Comparison of ENCODE assay signal across 12 mouse cellular contexts in the genomic region with DNA sequence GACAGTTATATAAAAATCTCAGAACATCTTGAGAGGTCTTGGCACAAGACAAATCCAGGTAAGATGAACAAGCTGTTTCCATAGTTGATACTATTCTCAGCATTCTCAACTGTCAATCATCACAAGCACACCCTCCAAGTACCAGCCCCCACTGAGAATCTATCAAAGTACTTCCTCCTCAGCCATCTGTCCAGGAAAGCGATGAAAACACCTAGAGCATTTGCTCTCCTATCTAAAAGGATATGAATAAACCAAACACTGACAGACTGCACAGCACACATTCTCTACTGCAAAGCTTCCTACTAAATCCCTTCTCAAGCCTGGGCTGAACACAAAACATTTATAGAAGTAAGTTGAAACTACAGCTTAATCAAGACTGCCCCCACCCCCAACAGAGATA. TPM values are rescaled to one million over a fixed set of nuclear protein-coding genes. Genes with fewer than 3 reads are reported as not detected.
DNase-seq lines count a peak whose midpoint lies in the region; ATAC-seq and TF ChIP-seq lines count a peak whose summit lies in the region.
"Had no signal": no experiment of that assay in that cellular context is flagged by ENCODE, and none has a peak within 500 bp of the region (broad histone marks: within the 10 kb centered on the region; RNA-seq: fewer than 3 reads in every experiment).

No protein-coding gene starts in this region.

- H3K4me2 ChIP-seq in heart, embryonic 13.5 days, result peak overlapping the region; percentile 8
- H3K4me2 ChIP-seq: hindbrain, embryonic 12.5 days; liver, embryonic 12.5 days had no signal

- peaks cover 45% of the 10 kb centered on the region for H3K4me1 ChIP-seq in heart, embryonic 13.5 days
- H3K4me1 ChIP-seq in thymus, adult 2 months (replicated peaks; ENCODE audit: control insufficient read depth, insufficient read depth, low read length), result peaks cover 7% of the 10 kb centered on the region

- DNase-seq in heart, adult 9 months (ENCODE audit: low spot score in 2 of 2), result no peak
- DNase-seq in thymus, postnatal 14 days, result peak; percentile 57
- no peak for DNase-seq in thymus, adult 2 months
- DNase-seq in adrenal gland, adult 2 months, result no peak
- no peak for DNase-seq in yolk sac, embryonic 10.5 days (ENCODE audit: low spot score)
- DNase-seq: adrenal gland, postnatal 10 days; embryo, embryonic 11 days had no signal

- TF ChIP-seq POLR2A in thymus, adult 2 months (IDR thresholded peaks at IDR 0.05; ENCODE audit: control insufficient read depth, extremely low read depth, insufficient read depth, low read length, poor library complexity), result no peak

- H3K27me3 ChIP-seq in heart, embryonic 13.5 days (replicated peaks), result no peaks in the 10 kb centered on the region
- H3K27me3 ChIP-seq in thymus, adult 2 months (ENCODE audit: control insufficient read depth, insufficient read depth, low read length), result no peaks in the 10 kb centered on the region
- H3K27me3 ChIP-seq: hindbrain, embryonic 12.5 days; liver, embryonic 12.5 days had no signal

- whole genome bisulfite sequencing in heart, embryonic 13.5 days, result 3% methylated on average over 1 of the region's 1 CpGs
- WGBS in thymus, adult 2 months, result 3% methylated on average over 1 of the region's 1 CpGs

- H3K36me3 ChIP-seq in heart, embryonic 13.5 days, result no peaks in the 10 kb centered on the region
- H3K36me3 ChIP-seq in thymus, adult 2 months (ENCODE audit: control insufficient read depth, insufficient read depth, low read length), result no peaks in the 10 kb centered on the region
- H3K36me3 ChIP-seq: hindbrain, embryonic 12.5 days; liver, embryonic 12.5 days had no signal

- H3K27ac ChIP-seq in heart, embryonic 13.5 days (replicated peaks), result peak overlapping the region; percentile 37; the same call in 1 of the 2 replicates
- H3K27ac ChIP-seq in thymus, adult 2 months (ENCODE audit: control insufficient read depth, insufficient read depth, low read length), result no peak overlapping the region; the same call in 1 of the 2 replicates
- H3K27ac ChIP-seq: hindbrain, embryonic 12.5 days; liver, embryonic 12.5 days had no signal

- no peaks in the 10 kb centered on the region for H3K9me3 ChIP-seq in heart, embryonic 13.5 days
- H3K9me3 ChIP-seq: hindbrain, embryonic 12.5 days; liver, embryonic 12.5 days had no signal

- 0 out of 2 replicates have a peak overlapping the region, but pooled peaks have one; percentile 8 for H3K9ac ChIP-seq in heart, embryonic 13.5 days
- H3K9ac ChIP-seq: hindbrain, embryonic 12.5 days; liver, embryonic 12.5 days had no signal

- no peak for ATAC-seq in heart, embryonic 13.5 days (ENCODE audit: extremely low read depth, insufficient number of reproducible peaks, low FRiP score, low TSS enrichment)
- 0 out of 2 replicates have a peak, but pooled peaks have one; percentile 25 for ATAC-seq in granulocyte monocyte progenitor cell, adult 5-6 weeks (replicated peaks; ENCODE audit: poor library complexity, severe bottlenecking)
- ATAC-seq in activated CD4-positive, CD25-positive, alpha-beta regulatory T cell, adult 4 months, result no peak
- ATAC-seq: liver, embryonic 12.5 days had no signal

- TF ChIP-seq CTCF in thymus, adult 2 months (IDR thresholded peaks at IDR 0.05; ENCODE audit: borderline replicate concordance, control insufficient read depth, extremely low read depth, insufficient read depth, low read length, poor library complexity), result no peak

- no peak overlapping the region for H3K4me3 ChIP-seq in heart, embryonic 13.5 days
- no peak overlapping the region for H3K4me3 ChIP-seq in thymus, adult 2 months (ENCODE audit: control insufficient read depth, insufficient read depth, low read length)
- H3K4me3 ChIP-seq: hindbrain, embryonic 12.5 days; liver, embryonic 12.5 days had no signal

RNA-seq across cellular contexts. Expression of gene Usp3, which starts 6.4 kb away (rescaled TPM):
- 39.1 and 41.3 TPM in 2 replicates for polyA plus RNA-seq in heart, embryonic 13.5 days (2015; fragmentation: Nextera tagmentation; extraction: Ambion mirVana)
- 66.1 and 70.5 TPM in 2 replicates for polyA plus RNA-seq in thymus, adult 2 months (2012; rRNA removed)
- total RNA-seq in granulocyte monocyte progenitor cell, adult 5-6 weeks (2014; fragmentation: Nextera tagmentation), result 37.4 and 72.1 TPM in 2 replicates
- total RNA-seq in granulocyte monocyte progenitor cell, adult 5-6 weeks (2017), result 50.4 and 55.5 TPM in 2 replicates
- 10 to 100 TPM; 38.8 to 39.1 TPM for total RNA-seq in adrenal gland, adult 2 months (2021)
- 13.7 and 15.4 TPM in 2 replicates for polyA plus RNA-seq in adrenal gland, adult 2 months (2012; rRNA removed)
- polyA plus RNA-seq in activated CD4-positive, CD25-positive, alpha-beta regulatory T cell, adult 4 months (2017; shearing (Covaris generic)), result 100 to 1,000 TPM in 1 of 2 experiments, 10 to 100 TPM in 1; 95.5 to 156 TPM
